Mouse (Mus musculus): ENCODE results near the gene Mrps33.

DNA sequence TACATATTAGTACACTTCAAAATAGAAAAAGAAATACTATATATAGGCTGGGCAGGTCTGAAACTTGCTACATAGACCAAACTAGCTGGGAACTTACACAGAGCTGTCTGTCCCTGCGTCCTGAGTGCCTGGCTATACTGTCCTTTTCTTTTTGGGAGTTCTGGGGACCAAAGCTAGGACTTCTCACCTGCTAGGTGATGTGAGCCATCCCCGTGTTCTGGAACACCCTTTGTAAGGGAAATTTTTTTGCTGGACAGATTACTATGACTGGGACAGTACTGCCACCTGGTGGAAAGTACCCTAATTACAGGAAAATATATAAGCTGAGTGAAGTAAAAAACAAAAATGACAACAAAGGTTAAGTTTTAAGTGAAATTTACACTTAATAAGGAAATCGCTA is 28.2 kb downstream of the Mrps33 start:
- TF ChIP-seq CTCF (IDR thresholded peaks at IDR 0.05), result peak; percentile 68
- 0 out of 2 replicates have a peak, but pooled peaks have one; percentile 24 for TF ChIP-seq EP300 (IDR thresholded peaks at IDR 0.05)

Data from lung, postnatal 0 days (tissue).